Mouse (Mus musculus): ENCODE data around the gene Tas2r118. TPM values are rescaled to one million over a fixed set of nuclear protein-coding genes. Genes with fewer than 3 reads are reported as not detected.

The Tas2r118 gene
- not detected for total RNA-seq (2022)

DNA sequence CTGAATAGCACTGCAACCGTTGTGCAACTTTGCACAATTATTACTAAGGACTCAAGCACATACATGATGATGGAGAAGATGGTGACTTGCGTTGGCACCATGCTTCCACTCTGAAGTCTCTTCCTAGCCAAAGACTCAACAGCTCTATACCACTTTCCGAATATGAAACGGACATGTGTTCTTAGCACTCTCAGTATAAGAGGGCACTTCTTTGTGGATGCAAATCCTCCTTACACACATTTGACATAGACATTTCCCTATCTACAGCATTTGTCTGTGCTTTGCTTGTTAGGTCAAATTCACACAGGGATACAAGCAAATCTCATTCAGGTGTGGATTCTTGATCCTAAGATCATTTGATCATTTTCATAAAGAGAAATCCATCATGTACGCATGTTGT, at the start of gene Tas2r118:
Gene Tas2r118, minus strand, starts transcription at position 101 of the 400 bp plus-strand sequence.
- no peak for DNase-seq

DNA sequence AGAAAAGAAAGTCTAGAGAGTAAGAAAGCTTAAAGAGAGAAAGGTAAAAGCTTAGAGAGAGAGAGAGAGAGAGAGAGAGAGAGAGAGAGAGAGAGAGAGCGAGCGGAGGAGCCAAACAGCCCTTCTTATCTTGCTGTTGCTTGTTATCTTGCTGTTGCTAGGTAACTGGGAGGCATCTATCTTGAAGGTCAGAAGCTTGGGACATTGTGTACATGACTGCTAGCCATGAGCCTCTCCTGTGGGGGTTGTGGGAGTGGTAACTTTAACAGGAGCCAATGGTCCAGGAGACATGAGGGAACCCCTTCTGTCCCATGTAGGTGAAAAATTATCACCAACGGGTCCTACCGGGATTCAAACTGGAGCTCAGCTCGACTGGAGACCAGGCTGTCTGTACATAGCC, 48.5 kb upstream of the Tas2r118 start:
- DNase-seq, result no peak

DNA sequence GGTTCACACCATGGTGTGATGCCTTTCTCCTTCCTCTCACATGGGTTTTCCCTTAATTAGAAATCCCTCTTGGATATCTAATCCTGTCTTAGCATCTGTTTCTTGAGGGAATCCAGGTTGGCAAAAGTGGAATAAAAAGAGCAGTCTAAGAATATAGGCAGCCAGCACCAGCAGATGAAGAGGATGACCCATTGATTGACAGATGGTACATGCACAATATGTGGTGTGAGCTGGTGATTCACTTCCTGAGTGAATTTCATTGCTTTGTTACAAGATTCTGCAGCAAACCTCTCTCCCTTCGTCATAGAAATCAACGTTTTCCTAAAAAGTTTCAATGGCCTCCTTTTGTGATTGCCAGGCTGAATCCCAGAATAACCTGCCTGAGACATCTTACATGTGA, 23.4 kb upstream of the Tas2r118 start:
- no peak for DNase-seq

DNA sequence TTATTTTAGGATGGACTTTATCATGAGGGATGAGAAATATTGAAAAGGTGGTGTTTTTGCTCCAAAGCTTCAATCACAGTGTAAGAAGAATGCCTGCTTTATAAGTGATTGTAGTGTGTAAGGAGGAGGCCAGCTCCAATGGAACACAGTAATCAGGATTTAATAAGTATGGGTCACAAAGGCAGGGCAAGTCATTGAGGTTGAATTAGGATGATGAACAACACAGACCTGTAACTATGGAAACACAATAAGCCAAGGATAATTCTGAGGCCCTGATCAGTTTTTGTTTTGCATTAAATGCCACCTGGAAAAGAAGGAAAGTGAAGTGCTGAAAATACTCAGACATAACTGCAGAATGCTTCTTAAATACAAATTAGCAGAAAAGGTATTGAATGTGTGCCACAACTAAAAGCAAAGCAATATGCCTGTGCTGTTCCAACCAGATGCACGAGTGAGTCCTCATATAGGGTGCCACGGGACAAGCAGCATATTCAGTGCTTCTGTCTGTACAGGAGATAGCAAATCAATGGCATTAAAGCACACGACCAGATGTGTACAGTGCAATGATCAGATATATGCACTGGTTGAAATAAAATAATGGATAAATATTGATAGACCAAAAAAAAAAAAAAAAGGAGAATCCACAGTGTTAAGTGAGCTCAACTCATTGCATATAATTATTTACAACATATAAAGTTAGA, 21.0 kb upstream of the Tas2r118 start:
- no peak for DNase-seq

DNA sequence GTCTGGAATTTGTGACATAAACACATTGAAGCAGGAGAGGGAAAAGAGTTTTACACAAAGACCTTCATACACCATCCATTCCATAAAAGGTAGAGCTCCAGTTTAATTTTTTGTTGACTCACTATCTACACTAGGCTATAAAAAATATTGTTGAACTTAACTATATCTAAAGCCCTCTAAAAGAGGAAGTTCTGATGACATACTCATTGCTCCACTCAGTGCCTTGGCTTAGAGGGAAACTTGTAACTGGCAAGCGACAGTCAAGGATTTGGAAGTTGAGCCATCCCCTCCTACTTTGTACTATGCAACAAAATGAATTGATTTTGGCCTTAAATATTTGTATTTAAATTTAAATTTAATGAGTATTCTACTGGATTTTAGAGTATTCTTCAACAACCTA, 16.4 kb upstream of the Tas2r118 start:
- no peak for DNase-seq

DNA sequence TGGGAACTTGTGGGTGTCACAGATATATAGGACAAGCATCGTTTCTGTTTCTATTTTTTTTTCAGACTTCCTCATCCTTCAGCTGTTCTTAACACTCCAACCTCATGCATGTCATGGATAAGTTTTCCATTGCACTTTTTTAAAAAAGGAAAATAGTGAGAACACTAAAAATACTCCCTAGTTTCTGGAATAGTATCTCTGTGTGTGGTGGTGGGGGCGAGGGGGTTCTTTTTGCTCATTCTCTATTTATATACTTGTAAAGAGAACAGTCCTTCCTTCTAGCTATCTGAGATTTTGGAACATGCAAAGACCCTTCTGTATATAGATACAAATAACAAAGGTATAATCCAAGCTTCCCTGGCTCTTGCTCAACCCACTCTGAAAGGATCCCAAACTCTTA, 2.9 kb downstream of the Tas2r118 start:
- no peak for DNase-seq

DNA sequence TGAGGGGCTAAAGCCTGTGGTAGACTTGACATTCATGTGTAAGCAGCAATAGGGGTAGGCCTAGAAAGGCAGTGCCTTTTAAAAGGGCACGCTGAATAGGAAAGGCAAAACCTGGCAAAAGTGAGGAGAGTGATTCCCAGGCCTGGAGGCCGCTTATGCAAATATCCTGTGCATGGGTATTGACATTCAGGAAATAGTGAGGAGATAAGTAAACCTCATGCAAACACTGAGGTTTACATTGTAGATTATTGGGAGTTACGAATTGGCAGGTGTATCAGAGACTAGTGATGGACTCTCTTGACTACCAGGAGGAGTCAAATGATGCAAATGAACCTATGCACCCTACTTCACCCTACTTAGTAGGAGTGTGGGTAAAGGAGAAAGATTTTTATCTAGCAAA, 3.9 kb downstream of the Tas2r118 start:
- DNase-seq, result no peak

DNA sequence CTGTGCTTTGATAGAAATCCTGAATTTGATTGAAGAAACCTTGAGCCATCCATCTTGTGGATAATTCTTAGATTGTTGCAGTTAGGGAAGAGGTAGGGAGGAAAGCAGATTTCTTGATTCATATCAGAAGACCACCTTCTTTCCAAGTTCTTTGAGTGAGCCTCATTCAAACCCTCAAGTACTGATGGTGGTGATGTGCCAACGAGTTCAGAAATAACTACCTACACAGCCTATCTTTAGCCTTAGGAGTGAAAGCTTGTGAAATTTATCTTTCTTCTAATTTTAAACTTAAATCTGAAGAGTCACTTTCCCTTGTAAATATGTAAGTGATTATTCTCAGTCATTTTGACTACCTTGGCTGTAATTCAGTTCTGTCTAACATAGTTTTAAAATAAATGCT, 6.1 kb downstream of the Tas2r118 start:
- DNase-seq, result no peak

DNA sequence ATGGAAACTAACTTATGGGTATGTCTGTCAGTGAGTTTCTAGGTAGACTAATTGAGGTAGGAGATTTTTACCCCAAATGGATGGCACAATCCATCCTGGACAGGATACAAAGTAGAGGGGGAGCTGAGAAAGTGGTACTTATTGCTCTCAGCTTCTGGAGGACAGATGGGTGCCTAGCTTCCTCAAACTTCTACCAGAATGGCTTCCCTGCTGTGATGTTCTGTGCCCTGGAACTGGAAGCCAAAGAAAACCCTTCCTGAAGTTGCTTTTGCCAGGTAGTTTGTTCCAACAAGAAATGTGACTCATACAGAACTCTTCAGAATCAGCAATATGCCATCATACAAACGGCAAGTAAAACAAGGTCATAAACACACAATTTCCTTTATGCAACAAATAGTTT, 29.1 kb downstream of the Tas2r118 start:
- DNase-seq, result no peak

DNA sequence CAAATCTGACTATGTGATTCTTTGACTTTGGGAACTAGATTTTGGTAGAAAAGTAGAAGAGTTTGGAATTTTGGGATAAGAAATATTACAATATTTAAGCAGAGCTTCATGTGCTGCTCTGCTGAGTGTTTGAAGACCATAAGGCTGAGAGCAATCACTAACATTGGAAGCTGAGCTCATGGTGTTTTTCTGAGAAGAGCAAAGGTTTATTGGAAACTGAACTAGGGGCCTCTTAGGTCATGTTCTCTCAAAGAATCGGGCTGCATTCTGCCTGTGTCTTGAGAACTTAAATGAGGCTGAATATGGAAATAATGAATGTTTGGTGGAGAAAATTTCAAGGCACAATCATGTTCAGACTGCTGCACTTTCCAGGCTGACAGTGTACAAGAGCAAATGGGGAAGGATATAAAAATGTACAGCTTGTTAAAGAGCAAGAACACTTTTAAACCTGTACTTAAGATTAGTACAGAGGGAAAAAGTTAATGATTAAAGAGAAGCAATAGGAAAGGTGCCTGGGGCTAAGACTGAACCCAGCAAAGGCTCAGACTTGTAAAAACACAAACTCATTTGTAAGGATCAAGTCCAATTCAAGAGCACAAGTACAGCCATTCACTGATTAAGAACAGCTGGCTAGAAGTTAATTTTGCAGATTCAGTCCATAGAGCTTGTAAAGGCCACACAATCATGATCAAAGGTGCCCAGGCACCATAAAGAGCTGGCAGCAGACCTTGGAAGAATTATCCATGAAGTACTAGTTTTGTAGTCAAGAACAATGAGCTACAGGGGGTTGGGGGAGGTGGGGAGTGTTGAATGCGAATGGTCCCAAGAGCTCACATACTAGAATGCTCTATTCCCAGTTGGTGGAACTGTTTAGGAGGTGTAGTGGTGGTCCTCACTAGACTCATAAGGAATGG, 31.0 kb downstream of the Tas2r118 start:
- no peak for DNase-seq

DNA sequence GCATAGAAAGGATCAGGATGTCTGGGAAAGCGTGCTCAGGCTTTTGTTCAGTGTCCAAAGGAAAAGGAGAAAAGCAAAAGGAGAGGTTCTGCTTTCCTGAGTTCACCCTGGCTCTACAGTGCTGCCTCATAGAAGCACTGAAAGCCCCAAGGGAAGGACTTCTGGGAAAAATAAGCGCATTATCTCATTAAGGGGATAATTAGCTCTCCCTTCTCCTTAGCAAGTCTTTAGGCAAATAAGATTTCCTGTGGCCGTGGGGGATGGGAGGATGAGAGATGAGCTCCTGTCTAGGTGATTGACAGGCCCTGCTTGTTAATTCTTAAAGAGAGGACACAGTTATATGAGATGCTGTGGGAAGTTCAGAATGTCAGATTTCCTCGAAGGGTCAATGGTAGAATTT, 33.4 kb downstream of the Tas2r118 start:
- DNase-seq, result no peak

DNA sequence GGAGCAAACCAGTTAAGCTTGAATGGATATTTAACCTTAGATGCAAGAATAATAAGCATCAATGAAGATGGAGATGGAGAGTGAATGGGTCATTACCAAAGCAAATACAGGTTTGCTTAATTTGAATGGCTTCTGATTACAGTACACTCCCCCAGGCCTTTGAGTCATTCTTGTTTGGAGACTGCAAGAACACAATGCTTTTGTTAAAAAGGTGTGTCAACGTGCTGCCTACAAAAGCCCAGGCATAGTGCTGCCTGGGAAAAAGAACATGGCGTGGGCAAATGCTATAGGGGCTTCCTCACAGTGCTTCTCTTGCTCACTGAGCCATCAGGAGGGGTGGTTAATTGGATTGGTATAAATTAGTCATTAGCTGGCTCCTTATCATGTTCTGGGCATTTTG, 46.1 kb downstream of the Tas2r118 start:
- DNase-seq, result no peak

Other genes starting within 250 kb of the Tas2r118 start
- 10 to 100 TPM in 2 of 4 experiments, 1 to 10 TPM in 2; 1.6 to 11.2 (median 6.4) TPM for gene Cadps2, start 130.6 kb downstream of the Tas2r118 start, total RNA-seq (2022)
- under 1 TPM in 3 of 4 experiments, not detected in 1; 0.09 to 0.19 (median 0.17) TPM for gene Slc13a1, start 198.0 kb upstream of the Tas2r118 start, total RNA-seq (2022)

All from adrenal gland, adult 8-10 months (tissue).